Mouse (Mus musculus) cortical plate, adult 2 months (tissue): ENCODE data around the gene Syne1. TPM values are rescaled to one million over a fixed set of nuclear protein-coding genes. Genes with fewer than 3 reads are reported as not detected.

Source experiments
- H3K27ac ChIP-seq: fragments of 200-500 bp; 2 replicates; pipeline ENCODE4 v1.5.1; 2012; ENCODE audit warnings: low read length, control low read depth, inconsistent platforms; ENCODE audit not compliant: insufficient read depth
- H3K4me1 ChIP-seq: fragments of 200-500 bp; 2 replicates; pipeline ENCODE4 v1.6.1; 2011; ENCODE audit warnings: low read length; ENCODE audit not compliant: control insufficient read depth, insufficient read depth
- H3K4me3 ChIP-seq: fragments of 200-500 bp; 2 replicates; pipeline ENCODE4 v1.5.1; 2011; ENCODE audit warnings: mild to moderate bottlenecking, low read length, control low read depth; ENCODE audit not compliant: insufficient read depth
- CTCF ChIP-seq: fragments of 200-500 bp; IDR thresholded peaks from 2 replicates; pipeline ENCODE4 v1.5.1; 2011; ENCODE audit warnings: mild to moderate bottlenecking, control low read depth, low read length; ENCODE audit not compliant: insufficient read depth; ENCODE audit errors: extremely low read depth
- POLR2A ChIP-seq: fragments of 200-500 bp; IDR thresholded peaks from 2 replicates; pipeline ENCODE4 v1.6.1; 2011; ENCODE audit warnings: mild to moderate bottlenecking, low read length, control low read depth; ENCODE audit not compliant: insufficient read depth; ENCODE audit errors: extremely low read depth
- polyA plus RNA-seq: library from polyadenylated mRNA; depleted of rRNA; stranded (reverse); fragments of >200 nt; gene quantifications from 2 replicates; pipeline ENCODE4 v1.2.3, GENCODE M21; 2012

Syne1 gene
- polyA plus RNA-seq, 1 experiment, result 165 TPM

DNA sequence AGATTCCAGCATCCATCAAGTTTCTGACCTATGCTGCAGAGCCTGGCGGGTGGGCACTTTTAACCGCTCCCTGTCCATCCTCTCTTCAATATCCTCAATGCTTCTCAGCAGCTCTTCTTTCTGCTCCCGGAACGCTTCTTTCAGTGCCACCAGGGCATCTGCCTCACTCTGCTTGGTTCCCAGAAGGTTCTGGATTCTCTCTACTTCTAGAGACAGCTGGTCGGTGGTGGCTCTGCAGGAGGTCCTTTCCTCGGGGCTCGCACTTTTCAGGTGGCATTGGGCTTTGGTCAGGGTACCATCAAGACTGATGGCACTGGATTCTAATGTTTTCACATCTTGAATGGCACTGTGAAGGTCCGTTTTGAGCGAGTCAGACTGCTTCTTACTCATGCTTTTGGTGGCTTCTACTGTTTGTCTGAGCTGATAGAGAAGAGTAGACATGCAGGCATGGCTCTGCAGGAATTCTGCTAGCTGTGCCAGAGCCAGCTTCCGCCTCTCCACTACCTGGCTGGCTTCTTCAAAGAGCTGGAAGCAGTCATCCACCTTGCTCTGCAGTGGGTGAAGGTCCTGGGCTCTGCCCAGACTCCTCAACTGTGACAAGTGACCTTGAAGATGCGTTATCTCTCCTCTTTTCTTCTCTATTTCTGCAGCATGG is 227.4 kb downstream of the Syne1 start:
- TF ChIP-seq POLR2A (no peak), CTCF (no peak)
- H3K4me3 ChIP-seq, result no peak overlapping the region
- no peaks in the 10 kb centered on the region; the same call in 1 of the 2 replicates for H3K4me1 ChIP-seq
- H3K27ac ChIP-seq, result no peak overlapping the region

GRCm38 (mm10) chr10:5322562-5322961 is 228.7 kb downstream of the Syne1 start:
- TF ChIP-seq POLR2A, result no peak
- no peak for TF ChIP-seq CTCF
- Histone ChIP-seq H3K4me1 (no peaks in the 10 kb centered on the region; the same call in 1 of the 2 replicates), H3K27ac (no peak overlapping the region), H3K4me3 (no peak overlapping the region)

- Histone ChIP-seq H3K27ac (no peak overlapping the region), H3K4me1 (no peaks in the 10 kb centered on the region; the same call in 1 of the 2 replicates), H3K4me3 (no peak overlapping the region)
- TF ChIP-seq CTCF (peak; percentile 78), POLR2A (no peak)
Measured at GRCm38 (mm10) chr10:5317602-5318001, 233.7 kb downstream of the Syne1 start.

- H3K4me3 ChIP-seq, result no peak overlapping the region
- TF ChIP-seq CTCF (no peak), POLR2A (no peak)
- H3K27ac ChIP-seq, result no peak overlapping the region
- H3K4me1 ChIP-seq, result no peaks in the 10 kb centered on the region
Measured at GRCm38 (mm10) chr10:5312437-5312836, 238.8 kb downstream of the Syne1 start.

DNA sequence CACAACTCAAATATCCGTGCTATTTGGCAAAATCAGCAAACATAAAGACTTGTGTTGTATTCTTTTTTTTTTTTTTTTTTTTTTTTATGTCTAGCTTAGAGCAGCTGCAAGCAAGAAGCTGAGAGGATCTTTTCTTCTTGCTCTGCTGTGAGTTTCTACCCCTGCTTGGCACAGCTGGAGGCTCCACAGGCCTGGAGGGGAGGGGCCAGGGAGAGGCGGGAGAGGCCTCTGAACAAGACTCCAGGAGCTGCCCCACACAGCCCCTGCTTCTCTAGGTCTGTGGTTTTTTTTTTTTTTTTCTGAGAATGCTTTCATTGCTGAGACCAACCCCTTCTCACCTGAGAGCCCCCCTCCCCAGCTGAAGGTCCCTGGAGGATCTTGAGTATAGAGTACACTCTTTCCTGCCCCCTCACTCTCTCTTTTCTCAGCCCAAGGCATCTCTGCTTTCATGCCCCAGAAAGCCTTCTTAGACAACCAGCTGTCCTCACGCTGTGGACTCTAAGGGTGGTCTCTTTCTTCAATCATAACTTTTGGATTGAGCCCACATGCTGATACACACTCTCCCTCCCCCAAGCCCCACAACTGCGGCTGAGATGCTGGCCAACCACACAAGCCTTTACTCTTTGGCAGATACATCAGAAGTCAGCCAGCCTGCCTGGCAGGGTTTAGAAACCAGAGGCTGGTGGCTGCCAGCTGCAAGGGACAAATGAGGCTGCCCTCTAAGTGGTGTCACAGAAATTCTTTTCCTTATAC is 241.1 kb downstream of the Syne1 start:
- no peaks in the 10 kb centered on the region for H3K4me1 ChIP-seq
- no peak for TF ChIP-seq POLR2A
- TF ChIP-seq CTCF, result no peak
- peak overlapping the region; percentile 77 for H3K27ac ChIP-seq
- H3K4me3 ChIP-seq, result no peak overlapping the region

DNA sequence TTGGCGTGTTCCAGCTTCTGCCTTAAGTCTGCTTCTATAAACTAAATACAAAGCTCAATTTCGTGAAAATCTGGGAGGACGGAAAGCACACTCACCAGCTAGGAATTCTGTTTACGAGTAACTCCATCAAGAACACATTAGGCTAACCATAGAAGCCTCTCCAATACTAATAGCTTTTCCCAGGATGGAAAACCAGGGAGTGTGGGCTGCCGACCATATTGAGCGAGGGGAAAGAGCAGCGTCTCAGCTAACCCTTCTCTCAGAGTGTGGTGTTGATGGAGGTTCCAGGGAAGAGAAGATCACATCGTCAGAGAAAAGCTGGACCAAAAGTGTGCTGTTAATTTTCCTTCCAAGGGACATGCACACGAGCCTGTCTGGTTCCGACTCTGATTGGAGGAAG is 241.9 kb downstream of the Syne1 start:
- Histone ChIP-seq H3K4me3 (no peak overlapping the region), H3K27ac (no peak overlapping the region), H3K4me1 (no peaks in the 10 kb centered on the region)
- TF ChIP-seq POLR2A (no peak), CTCF (no peak)

DNA sequence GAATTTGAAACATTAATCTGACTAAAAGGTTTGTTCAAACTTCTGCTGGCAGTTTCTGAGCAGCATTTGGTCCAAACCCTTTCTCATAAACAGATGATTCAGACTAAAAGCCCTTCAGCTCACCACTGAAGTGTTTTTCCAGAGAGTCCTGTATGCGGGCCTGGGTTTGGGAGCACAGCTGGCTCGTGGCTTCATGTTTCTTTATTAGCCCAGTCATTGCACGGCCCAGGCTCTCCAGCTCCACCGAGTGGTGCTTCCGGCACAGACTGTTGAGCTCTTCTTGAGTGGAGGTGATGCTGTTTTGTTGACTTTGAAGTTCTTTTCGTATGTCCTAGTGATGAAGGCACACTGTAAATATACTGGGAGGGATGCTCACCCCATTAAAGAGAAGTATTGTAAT is 245.7 kb downstream of the Syne1 start:
- TF ChIP-seq POLR2A (no peak), CTCF (0 out of 2 replicates have a peak, but pooled peaks have one; percentile 8)
- Histone ChIP-seq H3K4me3 (no peak overlapping the region), H3K4me1 (no peaks in the 10 kb centered on the region), H3K27ac (no peak overlapping the region)

- H3K4me1 ChIP-seq, result no peaks in the 10 kb centered on the region
Measured at GRCm38 (mm10) chr10:5295291-5295891, 255.9 kb downstream of the Syne1 start.

GRCm38 (mm10) chr10:5289575-5289909 is 261.7 kb downstream of the Syne1 start:
- Histone ChIP-seq H3K4me3 (no peak overlapping the region), H3K27ac (peak overlapping the region; percentile 8; the same call in 1 of the 2 replicates), H3K4me1 (peaks cover 3% of the 10 kb centered on the region; the same call in 1 of the 2 replicates)
- TF ChIP-seq POLR2A (no peak), CTCF (no peak)

More at GRCm38 (mm10) chr10:5295291-5295891, 255.9 kb downstream of the Syne1 start:
- no peak overlapping the region for H3K27ac ChIP-seq
- TF ChIP-seq CTCF (no peak), POLR2A (no peak)
- H3K4me3 ChIP-seq, result no peak overlapping the region
